Mouse (Mus musculus): ENCODE data around the gene Sdccag8.

DNA sequence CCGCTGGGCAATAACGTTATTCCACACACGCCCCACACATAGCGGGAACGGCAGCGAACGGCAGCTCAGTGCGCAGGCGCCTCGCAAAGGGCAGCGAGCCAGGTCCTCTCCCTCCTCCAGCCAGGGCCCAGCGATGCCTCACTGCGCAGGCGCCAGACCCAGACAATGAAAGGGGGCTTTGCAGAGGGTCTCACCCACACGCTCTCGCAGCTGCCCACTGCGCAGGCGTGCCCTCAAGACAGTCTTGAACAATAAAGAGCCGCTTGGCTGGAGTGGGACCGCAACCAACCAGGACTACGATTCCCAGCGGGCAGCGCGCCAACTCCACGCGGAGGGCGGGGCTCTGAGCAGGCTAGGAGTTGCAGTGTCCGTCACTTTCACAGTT lies 432 bp upstream of the Sdccag8 start, which contains the start of gene Cep170:
- no peak for TF ChIP-seq CTCF (IDR thresholded peaks at IDR 0.05; ENCODE audit: low read depth, low read length)
- TF ChIP-seq POLR2A (IDR thresholded peaks at IDR 0.05; ENCODE audit: extremely low read depth, insufficient read depth, low read length), result peak; percentile 46; the same call in 1 of the 2 replicates

Data from liver, adult 2 months (tissue).